Mouse (Mus musculus) liver, postnatal 0 days (tissue): ENCODE data around the gene Mnat1.

Source experiments
- CTCF ChIP-seq: sonication (generic); IDR thresholded peaks from 2 replicates; pipeline ENCODE4 v1.5.1; 2016; ENCODE audit warnings: antibody characterized with exemption, low read depth
- EP300 ChIP-seq: IDR thresholded peaks from 2 replicates; pipeline ENCODE4 v1.6.1; 2016; ENCODE audit warnings: antibody characterized with exemption, low read depth, mild to moderate bottlenecking

- no peak for TF ChIP-seq CTCF
- no peak for TF ChIP-seq EP300
Observed at GRCm38 (mm10) chr12:73199375-73199774, 75.9 kb downstream of the Mnat1 start.
